Comparison of ENCODE assay signal across 9 mouse cellular contexts in the genomic region with DNA sequence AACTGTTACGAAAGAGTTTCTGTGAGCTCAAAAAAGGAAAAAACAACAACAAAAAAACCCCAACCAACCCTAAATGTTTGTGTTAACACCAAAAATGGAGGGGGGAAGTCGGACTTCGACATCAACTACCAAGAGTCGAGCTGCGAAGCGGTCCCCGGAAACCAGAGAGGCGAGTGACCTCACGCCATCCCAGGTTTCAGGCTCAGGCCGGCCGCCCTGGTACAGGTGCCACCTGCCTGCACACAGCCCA. TPM values are rescaled to one million over a fixed set of nuclear protein-coding genes. Genes with fewer than 3 reads are reported as not detected.
A peak's percentile ranks its signal among the peaks of the same experiment; 100 is the strongest.
DNase-seq lines count a peak whose midpoint lies in the region; ATAC-seq and TF ChIP-seq lines count a peak whose summit lies in the region.
"Had no signal": no experiment of that assay in that cellular context is flagged by ENCODE, and none has a peak within 500 bp of the region (broad histone marks: within the 10 kb centered on the region; RNA-seq: fewer than 3 reads in every experiment).

No protein-coding gene starts in this region.

- H3K9me3 ChIP-seq in embryonic facial prominence, embryonic 10.5 days, result no peaks in the 10 kb centered on the region
- no peaks in the 10 kb centered on the region for H3K9me3 ChIP-seq in intestine, embryonic 14.5 days (ENCODE audit: control insufficient read depth, low read length)
- no peaks in the 10 kb centered on the region for H3K9me3 ChIP-seq in neural tube, embryonic 12.5 days

- peaks cover 50% of the 10 kb centered on the region for H3K4me1 ChIP-seq in embryonic facial prominence, embryonic 10.5 days
- H3K4me1 ChIP-seq in intestine, embryonic 14.5 days (replicated peaks; ENCODE audit: control insufficient read depth, insufficient read depth, low read length), result 0 out of 2 replicates have a peak, but pooled peaks cover 4% of the 10 kb centered on the region
- peaks cover 29% of the 10 kb centered on the region for H3K4me1 ChIP-seq in neural tube, embryonic 12.5 days

- peak overlapping the region; percentile 94 for H3K4me3 ChIP-seq in layer of hippocampus, adult 2 months
- H3K4me3 ChIP-seq in embryonic facial prominence, embryonic 10.5 days, result peak overlapping the region; percentile 76
- H3K4me3 ChIP-seq in intestine, embryonic 14.5 days (ENCODE audit: low read depth, low read length), result peak overlapping the region; percentile 70
- H3K4me3 ChIP-seq in neural tube, embryonic 12.5 days, result peak overlapping the region; percentile 94

- no peak for ATAC-seq in intestine, embryonic 14.5 days (replicated peaks; ENCODE audit: low FRiP score, low TSS enrichment, low read depth)
- no peak for ATAC-seq in neural tube, embryonic 12.5 days (ENCODE audit: low FRiP score, low read depth)

- peak overlapping the region; percentile 100 for H3K27ac ChIP-seq in layer of hippocampus, adult 2 months
- H3K27ac ChIP-seq in embryonic facial prominence, embryonic 10.5 days (replicated peaks), result peak overlapping the region; percentile 94
- H3K27ac ChIP-seq in intestine, embryonic 14.5 days (ENCODE audit: low read depth), result peak overlapping the region; percentile 93
- 0 out of 2 replicates have a peak overlapping the region, but pooled peaks have one; percentile 94 for H3K27ac ChIP-seq in neural tube, embryonic 12.5 days

- no peaks in the 10 kb centered on the region for H3K36me3 ChIP-seq in embryonic facial prominence, embryonic 10.5 days (replicated peaks)
- no peaks in the 10 kb centered on the region for H3K36me3 ChIP-seq in intestine, embryonic 14.5 days (ENCODE audit: control insufficient read depth, insufficient read depth, low read length)
- H3K36me3 ChIP-seq in neural tube, embryonic 12.5 days, result no peaks in the 10 kb centered on the region

- no peak for DNase-seq in layer of hippocampus, adult 2 months (ENCODE audit: low spot score in 2 of 2)
- no peak for DNase-seq in layer of hippocampus, postnatal 14 days (ENCODE audit: low spot score in 2 of 2)
- no peak for DNase-seq in embryonic facial prominence, embryonic 10.5 days (ENCODE audit: low spot score)
- DNase-seq in intestine, embryonic 14.5 days (ENCODE audit: low spot score), result no peak
- DNase-seq in left cerebral cortex, adult 18-20 months (ENCODE audit: low spot score in 2 of 2), result no peak
- no peak for DNase-seq in cerebellum, adult 18-20 months
- no peak for DNase-seq in left cerebral cortex, postnatal 14 days (ENCODE audit: low spot score in 2 of 2)

- intact Hi-C loops in left cerebral cortex, postnatal 14 days (cut with DNase I), result loop anchor here (2.0 to 5.0 kb wide), 4 partner anchors 82 to 225 kb away; no protein-coding TSS in a partner anchor

- no peak for TF ChIP-seq CTCF in layer of hippocampus, adult 2 months (conservative IDR thresholded peaks at IDR 0.05)

- peak overlapping the region; percentile 87 for H3K4me2 ChIP-seq in intestine, embryonic 14.5 days (ENCODE audit: low read length)
- H3K4me2 ChIP-seq in neural tube, embryonic 12.5 days (replicated peaks), result peak overlapping the region; percentile 89

- WGBS in embryonic facial prominence, embryonic 10.5 days, result under 1% methylated on average over 11 of the region's 11 CpGs
- WGBS in intestine, embryonic 14.5 days, result 2% methylated on average over 11 of the region's 11 CpGs
- under 1% methylated on average over 11 of the region's 11 CpGs for WGBS in neural tube, embryonic 12.5 days

- peaks cover 17% of the 10 kb centered on the region for H3K27me3 ChIP-seq in embryonic facial prominence, embryonic 10.5 days (replicated peaks; ENCODE audit: low read depth, poor library complexity, severe bottlenecking)
- no peaks in the 10 kb centered on the region for H3K27me3 ChIP-seq in intestine, embryonic 14.5 days (replicated peaks; ENCODE audit: control insufficient read depth, insufficient read depth, low read length)
- H3K27me3 ChIP-seq in neural tube, embryonic 12.5 days (replicated peaks), result no peaks in the 10 kb centered on the region

- peak overlapping the region; percentile 83 for H3K9ac ChIP-seq in intestine, embryonic 14.5 days (ENCODE audit: low read length)
- peak overlapping the region; percentile 97 for H3K9ac ChIP-seq in neural tube, embryonic 12.5 days

RNA-seq across cellular contexts. Expression of a gene that starts 1.8 kb away (rescaled TPM):
- total RNA-seq in layer of hippocampus, adult 2 months (2021), result 100 to 1,000 TPM; 200 to 216 TPM
- 100 to 1,000 TPM; 170 to 173 TPM for total RNA-seq in layer of hippocampus, postnatal 14 days (2021)
- 22.1 and 23.9 TPM in 2 replicates for polyA plus RNA-seq in embryonic facial prominence, embryonic 10.5 days (2016; fragmentation: Nextera tagmentation; extraction: Ambion mirVana)
- polyA plus RNA-seq in intestine, embryonic 14.5 days (2014; fragmentation: Nextera tagmentation; extraction: Ambion mirVana), result 30.7 and 32.1 TPM in 2 replicates
- polyA plus RNA-seq in neural tube, embryonic 12.5 days (2016; fragmentation: Nextera tagmentation; extraction: Ambion mirVana), result 34.0 and 34.5 TPM in 2 replicates
- 100 to 1,000 TPM; 145 to 159 TPM for total RNA-seq in left cerebral cortex, adult 18-20 months (2021)
- total RNA-seq in left cerebral cortex, postnatal 14 days (2021), result 100 to 1,000 TPM; 168 to 175 TPM

RNA-seq across cellular contexts. Expression of a gene that starts 20.3 kb away (rescaled TPM):
- total RNA-seq in layer of hippocampus, adult 2 months (2021), result not detected
- not detected for total RNA-seq in layer of hippocampus, postnatal 14 days (2021)
- not detected in 2 replicates for polyA plus RNA-seq in embryonic facial prominence, embryonic 10.5 days (2016; fragmentation: Nextera tagmentation; extraction: Ambion mirVana)
- polyA plus RNA-seq in intestine, embryonic 14.5 days (2014; fragmentation: Nextera tagmentation; extraction: Ambion mirVana), result 0.30 TPM in 1 of 2 replicates, not detected in the other
- 0.19 TPM in 1 of 2 replicates, not detected in the other for polyA plus RNA-seq in neural tube, embryonic 12.5 days (2016; fragmentation: Nextera tagmentation; extraction: Ambion mirVana)
- total RNA-seq in left cerebral cortex, adult 18-20 months (2021), result not detected
- total RNA-seq in left cerebral cortex, postnatal 14 days (2021), result not detected
- total RNA-seq: adrenal gland, adult 2 months had no signal
- polyA plus RNA-seq: adrenal gland, adult 2 months had no signal
